Mouse (Mus musculus) heart, adult 2 months (tissue): ENCODE measurements around the gene Mcfd2.

Experiments used
- CTCF ChIP-seq: fragments of 200-600 bp; IDR thresholded peaks from 2 replicates; pipeline ENCODE4 v1.8.1; 2022; ENCODE audit warnings: antibody characterized with exemption, mild to moderate bottlenecking, moderate library complexity
- POLR2A ChIP-seq: fragments of 200-500 bp; IDR thresholded peaks from 2 replicates; pipeline ENCODE4 v1.6.1; 2011; ENCODE audit warnings: mild to moderate bottlenecking, low read depth, low read length, control low read depth; ENCODE audit not compliant: insufficient read depth

DNA sequence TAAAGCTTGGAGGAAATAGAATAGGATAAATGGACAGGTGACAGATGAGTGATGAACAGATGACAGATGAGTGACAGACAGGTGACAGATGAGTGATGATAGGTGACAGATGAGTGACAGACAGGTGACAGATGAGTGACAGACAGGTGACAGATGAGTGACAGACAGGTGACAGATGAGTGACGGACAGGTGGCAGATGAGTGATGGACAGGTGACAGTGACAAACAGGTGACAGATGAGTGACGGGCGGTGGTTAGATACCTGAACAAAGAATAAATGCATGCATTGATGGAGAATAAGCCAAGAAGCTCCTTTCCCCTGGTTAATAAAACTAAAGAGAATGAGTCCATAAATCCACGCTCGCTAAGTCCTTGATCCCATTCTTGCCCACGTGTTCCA, 30.7 kb downstream of the Mcfd2 start:
- TF ChIP-seq CTCF (no peak), POLR2A (no peak)
